ENCODE assay signal across 8 mouse cellular contexts in the genomic region with DNA sequence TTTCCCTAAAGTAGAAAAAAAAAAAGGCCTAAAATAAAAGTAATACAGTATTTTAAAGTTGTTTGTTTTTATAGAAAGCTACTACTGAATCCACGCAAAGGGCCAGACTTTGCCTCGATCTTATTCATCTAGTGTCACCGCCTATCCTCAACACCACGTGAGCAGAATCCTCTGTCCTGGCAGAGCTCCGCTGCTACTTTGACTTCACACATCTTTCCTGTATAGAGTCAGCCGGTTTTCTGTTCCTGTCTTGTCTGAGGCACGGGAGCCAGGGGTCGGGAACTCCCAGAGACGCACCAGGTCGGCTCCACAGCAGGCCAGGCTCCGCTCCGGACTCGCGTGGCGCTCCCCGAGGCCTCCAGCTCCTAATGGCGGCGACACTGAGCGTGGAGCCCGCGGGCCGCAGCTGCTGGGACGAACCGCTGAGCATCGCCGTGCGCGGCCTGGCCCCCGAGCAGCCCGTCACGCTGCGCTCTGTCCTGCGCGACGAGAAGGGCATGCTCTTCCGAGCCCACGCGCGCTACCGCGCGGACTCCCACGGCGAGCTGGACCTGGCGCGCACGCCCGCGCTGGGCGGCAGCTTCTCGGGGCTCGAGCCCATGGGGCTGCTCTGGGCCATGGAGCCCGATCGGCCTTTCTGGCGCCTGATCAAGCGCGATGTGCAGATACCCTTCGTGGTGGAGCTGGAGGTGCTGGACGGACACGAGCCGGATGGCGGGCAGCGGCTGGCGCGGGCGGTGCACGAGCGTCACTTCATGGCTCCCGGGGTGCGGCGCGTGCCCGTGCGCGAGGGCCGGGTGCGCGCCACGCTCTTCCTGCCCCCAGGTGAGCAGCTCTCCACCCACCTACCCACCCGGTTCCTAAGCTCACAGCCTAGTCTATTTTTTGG. TPM values are rescaled to one million over a fixed set of nuclear protein-coding genes. Genes with fewer than 3 reads are reported as not detected.
DNase-seq lines count a peak whose midpoint lies in the region; ATAC-seq and TF ChIP-seq lines count a peak whose summit lies in the region.
"Not testable (repeated sequence)": the region's sequence is repeated elsewhere in the genome, so short reads cannot be mapped to it uniquely, and the experiment has no call there.

A gene (plus strand): TSS at position 51 of the 889 bp plus-strand sequence.

- ATAC-seq in hindbrain, embryonic 15.5 days (ENCODE audit: low FRiP score, low read depth), result peak; percentile 86

- H3K36me3 ChIP-seq in hindbrain, embryonic 15.5 days, result not testable (repeated sequence)

- DNase-seq in ZHBTc4 (ENCODE audit: low read depth, low spot score), result peak; percentile 63
- peak; percentile 61 for DNase-seq in gastrocnemius, adult 2 months
- peak; percentile 30 to 46 for DNase-seq in layer of hippocampus, postnatal 25 days (ENCODE audit: extremely low spot score in 1 of 2, low spot score in 1 of 2)
- DNase-seq in lung, postnatal 10 days, result peak; percentile 48
- peak; percentile 15 for DNase-seq in ovary, postnatal 14 days (ENCODE audit: low spot score)
- peak; percentile 43 for DNase-seq in thymus, postnatal 14 days

- H3K27me3 ChIP-seq in hindbrain, embryonic 15.5 days, result not testable (repeated sequence)

- H3K4me1 ChIP-seq in cortical plate, adult 2 months (ENCODE audit: control insufficient read depth, insufficient read depth, low read length); hindbrain, embryonic 15.5 days (replicated peaks): not testable (repeated sequence)

- peak within 1 kb of the TSS; percentile 60 for H3K27ac ChIP-seq in cortical plate, adult 2 months (ENCODE audit: insufficient read depth, low read length)
- peak within 1 kb of the TSS; percentile 78 for H3K27ac ChIP-seq in gastrocnemius, adult 2 months
- peak within 1 kb of the TSS; percentile 72 for H3K27ac ChIP-seq in hindbrain, embryonic 15.5 days (replicated peaks)

- not testable (repeated sequence) for H3K9me3 ChIP-seq in hindbrain, embryonic 15.5 days

- peak within 1 kb of the TSS; percentile 45 for H3K4me3 ChIP-seq in cortical plate, adult 2 months (ENCODE audit: insufficient read depth, low read length)
- H3K4me3 ChIP-seq in gastrocnemius, adult 2 months, result peak within 1 kb of the TSS; percentile 83
- H3K4me3 ChIP-seq in hindbrain, embryonic 15.5 days, result peak within 1 kb of the TSS; percentile 60

- WGBS in hindbrain, embryonic 15.5 days, result under 1% methylated on average over 74 of the region's 80 CpGs

- not testable (repeated sequence) for TF ChIP-seq CTCF in cortical plate, adult 2 months (IDR thresholded peaks at IDR 0.05; ENCODE audit: extremely low read depth, insufficient read depth, low read length); gastrocnemius, adult 2 months (IDR thresholded peaks at IDR 0.05)

- H3K4me2 ChIP-seq in hindbrain, embryonic 15.5 days, result peak within 1 kb of the TSS; percentile 60

- not testable (repeated sequence) for TF ChIP-seq POLR2A in cortical plate, adult 2 months (IDR thresholded peaks at IDR 0.05; ENCODE audit: extremely low read depth, insufficient read depth, low read length)

- intact Hi-C loops in gastrocnemius, adult 2 months (cut with DNase I), result not testable (repeated sequence)

- H3K9ac ChIP-seq in hindbrain, embryonic 15.5 days, result peak within 1 kb of the TSS; percentile 48

RNA-seq across cellular contexts. Expression of the gene that starts here (rescaled TPM):
- polyA plus RNA-seq in cortical plate, adult 2 months (2012; rRNA removed), result 5.0 TPM in 2 replicates
- 1 to 10 TPM; 1.7 to 2.5 TPM for total RNA-seq in gastrocnemius, adult 2 months (2021)
- 0.84 and 1.7 TPM in 2 replicates for polyA plus RNA-seq in hindbrain, embryonic 15.5 days (2015; fragmentation: Nextera tagmentation; extraction: Ambion mirVana)
- 1 to 10 TPM; 4.3 to 5.3 TPM for total RNA-seq in layer of hippocampus, postnatal 25 days (2021)

Comparison
In these comparisons a context has a peak if more than half of its experiments do, and no peak if none do; other contexts are left out.
1. Peak in every context shown above with its lines: DNase-seq, ATAC-seq, H3K4me3 ChIP-seq and H3K27ac ChIP-seq.